Mouse (Mus musculus): ENCODE data around the gene Rtp4. TPM values are rescaled to one million over a fixed set of nuclear protein-coding genes. Genes with fewer than 3 reads are reported as not detected.

The Rtp4 gene
- polyA plus RNA-seq, 1 experiment from 2014 or later = 4.8 TPM

DNA sequence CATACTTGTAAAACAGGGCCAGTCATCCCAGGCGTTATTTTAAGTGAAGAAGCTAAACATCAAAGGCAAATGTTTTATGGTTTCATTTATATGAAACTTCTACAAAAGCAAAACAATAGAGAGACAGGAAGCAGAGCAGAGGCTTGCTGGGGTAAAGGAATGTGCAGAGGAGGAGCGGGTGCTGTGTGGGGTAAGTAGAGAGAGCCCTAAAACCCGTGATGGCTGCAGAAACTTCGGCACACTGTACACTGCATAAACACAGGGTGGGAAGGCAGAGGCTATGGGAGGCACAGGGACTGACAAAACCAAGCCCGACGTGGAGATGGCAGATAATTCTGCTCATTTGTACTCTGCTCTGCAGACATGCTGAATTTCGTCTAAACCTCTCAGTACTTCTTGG is 24.3 kb downstream of the Rtp4 start:
- H3K9me3 ChIP-seq = no peaks in the 10 kb centered on the region
- H3K4me2 ChIP-seq = no peak overlapping the region
- H3K27me3 ChIP-seq = 0 out of 2 replicates have a peak, but pooled peaks cover 4% of the 10 kb centered on the region
- WGBS = 53% methylated on average over 7 of the region's 7 CpGs
- no peak overlapping the region for H3K27ac ChIP-seq
- H3K4me3 ChIP-seq = no peak overlapping the region
- no peaks in the 10 kb centered on the region for H3K36me3 ChIP-seq
- H3K4me1 ChIP-seq = 0 out of 2 replicates have a peak, but pooled peaks cover 2% of the 10 kb centered on the region
- H3K9ac ChIP-seq = no peak overlapping the region
- ATAC-seq (ENCODE audit: insufficient number of reproducible peaks, insufficient read depth, low FRiP score, low TSS enrichment, low read depth) = no peak

DNA sequence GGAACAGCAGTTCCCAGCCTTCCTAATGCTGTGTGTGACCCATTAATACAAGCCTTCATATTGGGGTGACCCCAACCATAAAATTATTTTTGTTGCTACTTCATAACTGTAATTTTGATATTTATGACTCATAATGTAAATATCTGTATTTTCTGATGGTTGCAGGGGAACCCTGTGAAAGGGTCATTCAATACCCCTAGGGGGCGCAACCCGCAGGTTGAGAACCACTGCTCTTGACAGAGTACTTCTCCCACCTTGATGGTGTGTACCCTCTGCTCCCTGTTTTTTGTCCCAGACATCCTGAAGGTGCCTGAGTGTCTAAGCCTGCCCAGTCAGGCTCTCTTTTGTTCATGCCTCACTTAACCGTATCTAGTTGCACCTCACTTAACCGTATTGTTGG is 27.7 kb downstream of the Rtp4 start:
- Histone ChIP-seq H3K27ac (no peak overlapping the region), H3K9ac (no peak overlapping the region), H3K9me3 (no peaks in the 10 kb centered on the region), H3K4me1 (0 out of 2 replicates have a peak, but pooled peaks cover 2% of the 10 kb centered on the region), H3K36me3 (no peaks in the 10 kb centered on the region), H3K4me3 (no peak overlapping the region), H3K4me2 (no peak overlapping the region), H3K27me3 (peaks cover 11% of the 10 kb centered on the region; the same call in 1 of the 2 replicates)
- no peak for ATAC-seq (ENCODE audit: insufficient number of reproducible peaks, insufficient read depth, low FRiP score, low TSS enrichment, low read depth)
- 86% methylated on average over 4 of the region's 4 CpGs for WGBS

- Histone ChIP-seq H3K9me3 (no peaks in the 10 kb centered on the region), H3K27me3 (peaks cover 11% of the 10 kb centered on the region; the same call in 1 of the 2 replicates), H3K4me3 (no peak overlapping the region), H3K4me1 (0 out of 2 replicates have a peak, but pooled peaks cover 2% of the 10 kb centered on the region), H3K4me2 (no peak overlapping the region), H3K9ac (no peak overlapping the region), H3K36me3 (no peaks in the 10 kb centered on the region), H3K27ac (no peak overlapping the region)
- ATAC-seq (ENCODE audit: insufficient number of reproducible peaks, insufficient read depth, low FRiP score, low TSS enrichment, low read depth) = no peak
- WGBS = 45% methylated on average over 8 of the region's 8 CpGs
Observed at GRCm38 (mm10) chr16:23550346-23550980, 30.4 kb downstream of the Rtp4 start.

- WGBS = 85% methylated on average over 18 of the region's 18 CpGs
- Histone ChIP-seq H3K4me2 (no peak overlapping the region), H3K36me3 (no peaks in the 10 kb centered on the region), H3K27ac (no peak overlapping the region), H3K4me1 (no peaks in the 10 kb centered on the region), H3K9me3 (no peaks in the 10 kb centered on the region), H3K9ac (no peak overlapping the region), H3K4me3 (no peak overlapping the region), H3K27me3 (peaks cover 11% of the 10 kb centered on the region; the same call in 1 of the 2 replicates)
- ATAC-seq (ENCODE audit: insufficient number of reproducible peaks, insufficient read depth, low FRiP score, low TSS enrichment, low read depth) = no peak
Observed at GRCm38 (mm10) chr16:23550981-23551582, 31.0 kb downstream of the Rtp4 start.

DNA sequence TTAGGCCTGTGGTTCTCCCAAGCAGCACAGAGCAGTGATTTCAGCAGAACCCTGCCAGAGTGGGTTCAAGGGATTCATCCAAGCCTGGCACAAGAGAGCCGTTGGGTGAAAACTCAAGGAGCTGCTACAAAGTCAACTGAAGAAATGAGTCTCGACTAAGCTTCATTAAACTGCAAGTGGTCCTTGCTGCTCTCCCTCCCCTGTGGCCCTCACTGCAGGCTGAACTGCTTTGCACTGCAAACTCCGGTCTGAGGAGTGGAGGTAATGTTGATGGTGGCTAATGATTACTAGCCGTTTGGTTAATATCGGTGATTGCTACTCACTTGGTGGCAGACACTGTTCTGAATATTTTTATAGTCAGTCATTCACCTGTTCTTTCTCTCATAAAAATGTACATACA is 34.6 kb downstream of the Rtp4 start:
- Histone ChIP-seq H3K27ac (no peak overlapping the region), H3K36me3 (no peaks in the 10 kb centered on the region), H3K27me3 (peaks cover 7% of the 10 kb centered on the region; the same call in 1 of the 2 replicates), H3K4me3 (no peak overlapping the region), H3K4me2 (no peak overlapping the region), H3K4me1 (no peaks in the 10 kb centered on the region), H3K9ac (no peak overlapping the region), H3K9me3 (no peaks in the 10 kb centered on the region)
- WGBS = 81% methylated on average over 5 of the region's 5 CpGs
- ATAC-seq (ENCODE audit: insufficient number of reproducible peaks, insufficient read depth, low FRiP score, low TSS enrichment, low read depth) = no peak

GRCm38 (mm10) chr16:23557195-23557594 is 37.1 kb downstream of the Rtp4 start:
- Histone ChIP-seq H3K4me1 (no peaks in the 10 kb centered on the region), H3K4me2 (no peak overlapping the region), H3K27me3 (no peaks in the 10 kb centered on the region), H3K27ac (no peak overlapping the region), H3K36me3 (no peaks in the 10 kb centered on the region), H3K9me3 (no peaks in the 10 kb centered on the region), H3K4me3 (no peak overlapping the region), H3K9ac (no peak overlapping the region)
- 89% methylated on average over 5 of the region's 5 CpGs for WGBS
- no peak for ATAC-seq (ENCODE audit: insufficient number of reproducible peaks, insufficient read depth, low FRiP score, low TSS enrichment, low read depth)

- Histone ChIP-seq H3K4me1 (no peaks in the 10 kb centered on the region), H3K9me3 (no peaks in the 10 kb centered on the region), H3K27ac (no peak overlapping the region), H3K4me3 (no peak overlapping the region), H3K36me3 (no peaks in the 10 kb centered on the region), H3K27me3 (no peaks in the 10 kb centered on the region), H3K4me2 (no peak overlapping the region), H3K9ac (no peak overlapping the region)
- 84% methylated on average over 2 of the region's 2 CpGs for WGBS
- ATAC-seq (ENCODE audit: insufficient number of reproducible peaks, insufficient read depth, low FRiP score, low TSS enrichment, low read depth) = no peak
Observed at GRCm38 (mm10) chr16:23557669-23558068, 37.6 kb downstream of the Rtp4 start.

GRCm38 (mm10) chr16:23568369-23568958 is 48.4 kb downstream of the Rtp4 start:
- Histone ChIP-seq H3K9me3 (no peaks in the 10 kb centered on the region), H3K36me3 (no peaks in the 10 kb centered on the region), H3K4me2 (no peak overlapping the region), H3K4me1 (no peaks in the 10 kb centered on the region), H3K27me3 (no peaks in the 10 kb centered on the region), H3K27ac (no peak overlapping the region), H3K4me3 (no peak overlapping the region), H3K9ac (no peak overlapping the region)
- 43% methylated on average over 4 of the region's 4 CpGs for WGBS
- ATAC-seq (ENCODE audit: insufficient number of reproducible peaks, insufficient read depth, low FRiP score, low TSS enrichment, low read depth) = no peak

- Histone ChIP-seq H3K27me3 (no peaks in the 10 kb centered on the region), H3K4me2 (no peak overlapping the region), H3K4me3 (no peak overlapping the region), H3K36me3 (no peaks in the 10 kb centered on the region), H3K27ac (no peak overlapping the region), H3K9ac (no peak overlapping the region), H3K9me3 (no peaks in the 10 kb centered on the region), H3K4me1 (no peaks in the 10 kb centered on the region)
- WGBS = 74% methylated on average over 2 of the region's 2 CpGs
- ATAC-seq (ENCODE audit: insufficient number of reproducible peaks, insufficient read depth, low FRiP score, low TSS enrichment, low read depth) = no peak
Observed at GRCm38 (mm10) chr16:23574561-23574960, 54.5 kb downstream of the Rtp4 start.

DNA sequence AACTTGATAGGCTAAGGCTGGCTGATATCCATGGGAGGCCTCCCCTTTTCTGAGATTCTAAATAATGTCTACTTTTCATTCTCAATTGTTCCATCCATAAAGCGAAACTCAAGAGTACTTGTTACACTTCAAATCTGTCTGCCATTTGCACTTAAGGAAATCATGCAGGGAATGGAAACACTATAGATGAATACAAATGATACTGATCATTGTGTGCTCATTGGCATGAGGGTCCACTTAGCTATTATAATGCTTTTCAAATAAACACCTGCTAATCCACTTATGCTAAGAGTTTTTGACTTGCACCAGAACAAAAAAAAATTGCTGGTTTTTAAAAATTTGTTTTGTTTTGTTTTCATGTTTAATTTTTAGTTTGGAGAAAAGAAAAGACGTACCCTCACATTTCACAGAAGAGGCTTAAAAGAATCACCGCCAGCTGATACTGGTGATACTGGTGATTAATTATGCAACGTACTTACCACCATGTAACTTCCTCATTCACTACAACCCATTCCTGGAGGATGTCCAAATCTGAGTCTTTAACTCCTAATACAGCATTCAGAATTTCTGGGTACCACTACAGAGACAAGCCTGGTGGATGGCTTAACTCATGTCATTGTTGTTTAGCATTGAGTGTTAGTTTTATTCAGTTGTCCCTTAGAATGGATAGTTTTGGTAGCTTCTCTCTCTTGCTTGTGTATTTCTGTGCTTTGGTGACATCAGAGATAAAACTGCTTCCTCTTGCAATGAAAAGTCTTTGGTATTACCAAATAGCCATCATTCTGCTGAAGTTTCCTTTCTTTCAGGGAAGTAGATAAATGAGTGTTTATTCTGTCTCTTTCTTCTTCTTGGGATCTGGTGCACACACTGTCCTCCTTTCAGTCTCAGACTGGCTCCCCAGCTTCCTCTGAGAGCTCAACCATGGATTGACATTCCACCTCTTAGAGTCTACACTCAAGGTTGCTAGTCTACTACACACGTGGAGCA is 71.3 kb downstream of the Rtp4 start:
- H3K27ac ChIP-seq = no peak overlapping the region
- WGBS = 85% methylated on average over 5 of the region's 5 CpGs
- H3K4me2 ChIP-seq = no peak overlapping the region
- no peaks in the 10 kb centered on the region for H3K36me3 ChIP-seq
- no peak overlapping the region for H3K9ac ChIP-seq
- H3K4me1 ChIP-seq = no peaks in the 10 kb centered on the region
- 0 out of 2 replicates have a peak, but pooled peaks cover 10% of the 10 kb centered on the region for H3K9me3 ChIP-seq
- ATAC-seq (ENCODE audit: insufficient number of reproducible peaks, insufficient read depth, low FRiP score, low TSS enrichment, low read depth) = no peak
- H3K4me3 ChIP-seq = no peak overlapping the region
- H3K27me3 ChIP-seq = no peaks in the 10 kb centered on the region

- H3K36me3 ChIP-seq = no peaks in the 10 kb centered on the region
- 0 out of 2 replicates have a peak, but pooled peaks cover 10% of the 10 kb centered on the region for H3K9me3 ChIP-seq
- no peak overlapping the region for H3K4me3 ChIP-seq
- H3K27me3 ChIP-seq = no peaks in the 10 kb centered on the region
- H3K9ac ChIP-seq = no peak overlapping the region
- H3K4me1 ChIP-seq = no peaks in the 10 kb centered on the region
- no peak overlapping the region for H3K4me2 ChIP-seq
- ATAC-seq (ENCODE audit: insufficient number of reproducible peaks, insufficient read depth, low FRiP score, low TSS enrichment, low read depth) = no peak
- H3K27ac ChIP-seq = no peak overlapping the region
Observed at GRCm38 (mm10) chr16:23592501-23592900, 72.4 kb downstream of the Rtp4 start.
